Comparison of ENCODE assay signal across 10 mouse cellular contexts in genomic region chr14:26450036-26450800, GRCm38 (mm10).
DNase-seq lines count a peak whose midpoint lies in the region; ATAC-seq lines count a peak whose summit lies in the region.
"Had no signal": no experiment of that assay in that cellular context is flagged by ENCODE, and none has a peak within 500 bp of the region (broad histone marks: within the 10 kb centered on the region; RNA-seq: fewer than 3 reads in every experiment).

No protein-coding gene starts in this region.

- 35% methylated on average over 16 of the region's 16 CpGs for WGBS in heart, embryonic 10.5 days
- 11% methylated on average over 16 of the region's 16 CpGs for WGBS in midbrain, embryonic 12.5 days

- H3K27ac ChIP-seq in heart, embryonic 10.5 days: peak overlapping the region; percentile 79
- no peak overlapping the region for H3K27ac ChIP-seq in midbrain, embryonic 12.5 days (replicated peaks)
- H3K27ac ChIP-seq: embryonic facial prominence, embryonic 13.5 days; liver, embryonic 13.5 days had no signal

- 0 out of 2 replicates have a peak overlapping the region, but pooled peaks have one; percentile 12 for H3K9ac ChIP-seq in midbrain, embryonic 12.5 days (replicated peaks)
- H3K9ac ChIP-seq: embryonic facial prominence, embryonic 13.5 days; liver, embryonic 13.5 days had no signal

- H3K36me3 ChIP-seq in heart, embryonic 10.5 days: no peaks in the 10 kb centered on the region
- no peaks in the 10 kb centered on the region for H3K36me3 ChIP-seq in midbrain, embryonic 12.5 days

- H3K4me3 ChIP-seq in heart, embryonic 10.5 days: peak overlapping the region; percentile 30
- no peak overlapping the region for H3K4me3 ChIP-seq in midbrain, embryonic 12.5 days
- H3K4me3 ChIP-seq: embryonic facial prominence, embryonic 13.5 days; liver, embryonic 13.5 days had no signal

- no peak for ATAC-seq in midbrain, embryonic 12.5 days (ENCODE audit: low FRiP score, low read depth)

- peak overlapping the region; percentile 21 for H3K4me2 ChIP-seq in midbrain, embryonic 12.5 days (replicated peaks)
- H3K4me2 ChIP-seq: embryonic facial prominence, embryonic 13.5 days; liver, embryonic 13.5 days had no signal

- no peaks in the 10 kb centered on the region for H3K27me3 ChIP-seq in heart, embryonic 10.5 days (ENCODE audit: insufficient read depth, poor library complexity, severe bottlenecking)
- no peaks in the 10 kb centered on the region for H3K27me3 ChIP-seq in midbrain, embryonic 12.5 days
- H3K27me3 ChIP-seq: embryonic facial prominence, embryonic 13.5 days; liver, embryonic 13.5 days had no signal

- H3K9me3 ChIP-seq in heart, embryonic 10.5 days: no peaks in the 10 kb centered on the region
- H3K9me3 ChIP-seq in midbrain, embryonic 12.5 days: no peaks in the 10 kb centered on the region
- H3K9me3 ChIP-seq: embryonic facial prominence, embryonic 13.5 days; liver, embryonic 13.5 days had no signal

- H3K4me1 ChIP-seq in heart, embryonic 10.5 days: peaks cover 28% of the 10 kb centered on the region
- H3K4me1 ChIP-seq in midbrain, embryonic 12.5 days: peaks cover 11% of the 10 kb centered on the region

- DNase-seq in kidney, postnatal 10 days: peak; percentile 10
- DNase-seq in kidney, adult 11 months: no peak
- DNase-seq in adrenal gland, adult 8-10 months: peak; percentile 23
- DNase-seq in heart, embryonic 10.5 days (ENCODE audit: low spot score): no peak
- DNase-seq in cerebellum, adult 9-10 months: no peak
- no peak for DNase-seq in layer of hippocampus, postnatal 25 days (ENCODE audit: extremely low spot score in 1 of 2, low spot score in 1 of 2)
- no peak for DNase-seq in yolk sac, embryonic 10.5 days (ENCODE audit: low spot score)
- DNase-seq: liver, embryonic 13.5 days had no signal

Comparison
In these comparisons a context has a peak if more than half of its experiments do, and no peak if none do; other contexts are left out.
1. DNase-seq: peak in kidney, postnatal 10 days (single experiment) and adrenal gland, adult 8-10 months (single experiment); none in kidney, adult 11 months (single experiment), heart, embryonic 10.5 days (single experiment), cerebellum, adult 9-10 months (single experiment), layer of hippocampus, postnatal 25 days (0 of 2) and yolk sac, embryonic 10.5 days (single experiment).